Mouse (Mus musculus): ENCODE measurements around the gene Prrg2. TPM values are rescaled to one million over a fixed set of nuclear protein-coding genes. Genes with fewer than 3 reads are reported as not detected.

Prrg2 gene
- total RNA-seq (2023) = 1 to 10 TPM; 1.4 to 1.5 TPM

GRCm38 (mm10) chr7:45062239-45062835 lies at the start of gene Prrg2, which contains the start of gene Nosip:
Gene Prrg2 (minus strand): TSS chr7:45062677.
Gene Nosip (plus strand): TSS chr7:45062429.

GRCm38 (mm10) chr7:45103652-45104180 lies 41.2 kb upstream of the Prrg2 start, which contains the start of gene Fcgrt:
Gene Fcgrt (minus strand): TSS chr7:45103851.

GRCm38 (mm10) chr7:45092048-45092447 lies 29.6 kb upstream of the Prrg2 start, which contains the start of gene Rcn3:
Gene Rcn3 (minus strand): TSS chr7:45092221.

GRCm38 (mm10) chr7:45052862-45053116 lies 9.7 kb downstream of the Prrg2 start, which contains the start of gene Prr12:
Gene Prr12 (minus strand): TSS chr7:45052881.

GRCm38 (mm10) chr7:45017242-45018061 lies 45.0 kb downstream of the Prrg2 start, which contains the start of gene Rras:
Gene Rras (plus strand): TSS chr7:45017961.

GRCm38 (mm10) chr7:45015957-45016612 lies 46.4 kb downstream of the Prrg2 start, which contains the start of gene Scaf1:
Gene Scaf1 (minus strand): TSS chr7:45016363.

Other genes starting within 250 kb of the Prrg2 start
- gene Nup62, start 246.6 kb downstream of the Prrg2 start, total RNA-seq (2023) = 10 to 100 TPM; 42.6 to 50.5 TPM
- gene Il4i1, start 246.3 kb downstream of the Prrg2 start, total RNA-seq (2023) = 1 to 10 TPM; 1.4 to 1.9 TPM
- gene Atf5, start 246.0 kb downstream of the Prrg2 start, total RNA-seq (2023) = 1 to 10 TPM; 4.9 to 5.0 TPM
- 10 to 100 TPM; 37.4 to 39.4 TPM for gene Akt1s1, start 213.7 kb downstream of the Prrg2 start, total RNA-seq (2023)
- gene Tbc1d17, start 213.6 kb downstream of the Prrg2 start, total RNA-seq (2023) = 100 to 1,000 TPM in 1 of 2 experiments, 10 to 100 TPM in 1; 89.9 to 108 TPM
- gene Pnkp, start 205.5 kb downstream of the Prrg2 start, total RNA-seq (2023) = 10 to 100 TPM; 54.4 to 59.2 TPM
- gene Ptov1, start 192.9 kb downstream of the Prrg2 start, total RNA-seq (2023) = 10 to 100 TPM; 24.2 to 25.2 TPM
- 10 to 100 TPM; 67.2 to 73.6 TPM for gene Med25, start 170.0 kb downstream of the Prrg2 start, total RNA-seq (2023)
- 10 to 100 TPM; 23.6 to 24.2 TPM for gene Fuz, start 166.6 kb downstream of the Prrg2 start, total RNA-seq (2023)
- gene Ap2a1, start 133.2 kb downstream of the Prrg2 start, total RNA-seq (2023) = 10 to 100 TPM; 80.0 to 86.8 TPM
- not detected for gene Tsks, start 119.5 kb downstream of the Prrg2 start, total RNA-seq (2023)
- gene Cpt1c, start 87.8 kb downstream of the Prrg2 start, total RNA-seq (2023) = under 1 TPM; 0.61 to 0.80 TPM
- 100 to 1,000 TPM; 143 to 165 TPM for gene Prmt1, start 76.1 kb downstream of the Prrg2 start, total RNA-seq (2023)
- 100 to 1,000 TPM; 138 to 172 TPM for gene Irf3, start 65.0 kb downstream of the Prrg2 start, total RNA-seq (2023)
- 10 to 100 TPM; 18.5 to 30.8 TPM for gene Bcl2l12, start 64.0 kb downstream of the Prrg2 start, total RNA-seq (2023)
- 10 to 100 TPM; 81.3 to 91.5 TPM for gene Scaf1, start 46.3 kb downstream of the Prrg2 start, total RNA-seq (2023)
- gene Rras, start 44.7 kb downstream of the Prrg2 start, total RNA-seq (2023) = 10 to 100 TPM; 10.5 to 10.9 TPM
- 10 to 100 TPM; 76.8 to 78.7 TPM for gene Prr12, start 9.8 kb downstream of the Prrg2 start, total RNA-seq (2023)
- 10 to 100 TPM; 65.9 to 68.4 TPM for gene Nosip, start 248 bp downstream of the Prrg2 start, total RNA-seq (2023)
- 10 to 100 TPM; 16.3 to 23.6 TPM for gene Rcn3, start 29.5 kb upstream of the Prrg2 start, total RNA-seq (2023)
- gene Fcgrt, start 41.2 kb upstream of the Prrg2 start, total RNA-seq (2023) = 10 to 100 TPM; 28.0 to 35.1 TPM
- 1,000 to 10,000 TPM; 3,284 to 3,343 TPM for gene Rps11, start 61.8 kb upstream of the Prrg2 start, total RNA-seq (2023)
- gene Rpl13a, start 66.1 kb upstream of the Prrg2 start, total RNA-seq (2023) = 1,000 to 10,000 TPM; 5,708 to 6,154 TPM
- gene Gm45713, start 73.6 kb upstream of the Prrg2 start, total RNA-seq (2023) = not detected
- 100 to 1,000 TPM; 236 to 250 TPM for gene Flt3l, start 73.8 kb upstream of the Prrg2 start, total RNA-seq (2023)
- 10 to 100 TPM; 30.3 to 44.8 TPM for gene Pih1d1, start 91.6 kb upstream of the Prrg2 start, total RNA-seq (2023)
- gene Aldh16a1, start 91.9 kb upstream of the Prrg2 start, total RNA-seq (2023) = 10 to 100 TPM; 55.0 to 58.1 TPM
- under 1 TPM in 1 of 2 experiments, not detected in 1; 0.30 TPM for gene Slc17a7, start 101.3 kb upstream of the Prrg2 start, total RNA-seq (2023)
- not detected for gene Gfy, start 116.9 kb upstream of the Prrg2 start, total RNA-seq (2023)
- not detected for gene Pth2, start 118.3 kb upstream of the Prrg2 start, total RNA-seq (2023)
- not detected for gene Ccdc155, start 142.2 kb upstream of the Prrg2 start, total RNA-seq (2023)
- gene Dkkl1, start 149.5 kb upstream of the Prrg2 start, total RNA-seq (2023) = 1 to 10 TPM in 1 of 2 experiments, under 1 TPM in 1; 0.83 to 1.0 TPM
- not detected for gene Tead2, start 153.1 kb upstream of the Prrg2 start, total RNA-seq (2023)
- 100 to 1,000 TPM; 270 to 288 TPM for gene Cd37, start 176.4 kb upstream of the Prrg2 start, total RNA-seq (2023)
- gene Slc6a16, start 178.4 kb upstream of the Prrg2 start, total RNA-seq (2023) = not detected
- not detected for gene Slc6a21, start 214.8 kb upstream of the Prrg2 start, total RNA-seq (2023)